Mouse (Mus musculus) ES-E14 (cell line): Measurements from ENCODE around the gene A030005L19Rik. TPM values are rescaled to one million over a fixed set of nuclear protein-coding genes. Genes with fewer than 3 reads are reported as not detected.

Experiments used
- DNase-seq: peaks from one replicate; pipeline ENCODE4 v3.0.0-alpha.2; 2013; ENCODE audit warnings: low read depth, low spot score
- H3K27ac ChIP-seq: 2 replicates; pipeline ENCODE4 v1.5.1; 2012; ENCODE audit warnings: low read depth, mild to moderate bottlenecking, low read length, moderate library complexity, mixed read lengths; ENCODE audit not compliant: poor library complexity, insufficient read depth, severe bottlenecking
- H3K36me3 ChIP-seq: 2 replicates; pipeline ENCODE4 v1.6.1; 2012; ENCODE audit warnings: mild to moderate bottlenecking, low read length, moderate library complexity, mixed read lengths; ENCODE audit not compliant: control insufficient read depth, poor library complexity, insufficient read depth, severe bottlenecking
- H3K4me1 ChIP-seq, 2 experiments: fragments of 150-350 bp in 1 of 2; sonication (generic) in 1 of 2; 2 replicates each; pipeline ENCODE4 v1.6.1; 2012; ENCODE audit warnings: low read length in 2 of 2, mild to moderate bottlenecking in 1 of 2, mixed read lengths in 1 of 2; ENCODE audit not compliant: control insufficient read depth in 2 of 2, insufficient read depth in 2 of 2, poor library complexity in 1 of 2
- H3K4me3 ChIP-seq, 2 experiments: fragments of 150-350 bp in 1 of 2; sonication (generic) in 1 of 2; 2 replicates each; pipeline ENCODE4 v1.5.1; 2012; ENCODE audit warnings: low read length in 2 of 2, low read depth in 1 of 2, mild to moderate bottlenecking in 1 of 2, mixed read lengths in 1 of 2; ENCODE audit not compliant: insufficient read depth in 1 of 2, poor library complexity in 1 of 2, severe bottlenecking in 1 of 2
- H3K9ac ChIP-seq: 2 replicates; pipeline ENCODE4 v1.6.1; 2012; ENCODE audit warnings: low read depth, mild to moderate bottlenecking, low read length, mixed read lengths; ENCODE audit not compliant: poor library complexity, insufficient read depth, severe bottlenecking
- H3K9me3 ChIP-seq: fragments of 150-350 bp; sonication (generic); 2 replicates; pipeline ENCODE4 v1.6.1; 2012; ENCODE audit warnings: low read depth, mild to moderate bottlenecking, low read length; ENCODE audit not compliant: control insufficient read depth, insufficient read depth
- CHD2 ChIP-seq: IDR thresholded peaks from 2 replicates; pipeline ENCODE4 v1.6.1; 2014; ENCODE audit warnings: mild to moderate bottlenecking, low read depth, low read length, inconsistent platforms
- HCFC1 ChIP-seq: IDR thresholded peaks from 2 replicates; pipeline ENCODE4 v1.6.1; 2012; ENCODE audit warnings: low read length, inconsistent platforms, borderline replicate concordance; ENCODE audit not compliant: insufficient read depth
- MAFK ChIP-seq: IDR thresholded peaks from 2 replicates; pipeline ENCODE4 v1.6.1; 2014; ENCODE audit warnings: mild to moderate bottlenecking, low read depth, low read length, inconsistent platforms; ENCODE audit not compliant: insufficient read depth
- ZC3H11A ChIP-seq: IDR thresholded peaks from 2 replicates; pipeline ENCODE4 v1.6.1; 2012; ENCODE audit warnings: low read depth, mild to moderate bottlenecking, inconsistent platforms, low read length, borderline replicate concordance
- ZNF384 ChIP-seq: IDR thresholded peaks from 2 replicates; pipeline ENCODE4 v1.6.1; 2012; ENCODE audit warnings: low read depth, low read length, inconsistent platforms
- in situ Hi-C, 2 experiments: fragments of 600-800 bp; cut with MboI; formaldehyde crosslinking; loops; one replicate each; pipeline ENCODE4 v1.15.1; 2025; ENCODE audit warnings: low sequenced_read_pairs in 2 of 2, inconsistent platforms in 1 of 2; ENCODE audit not compliant: unreplicated experiment in 2 of 2
- total RNA-seq: library from RNA; depleted of rRNA; stranded (reverse); fragments of 300-350 nt; gene quantifications from 2 replicates; pipeline ENCODE4 v1.2.3, GENCODE M21; 2012; rRNA removed

The A030005L19Rik gene
- total RNA-seq: 0.80 and 0.95 TPM in 2 replicates

GRCm38 (mm10) chr1:82913025-82913424, at the start of gene A030005L19Rik:
A030005L19Rik (plus strand) TSS chr1:82913325.
- Histone ChIP-seq H3K4me1 (no peaks in the 10 kb centered on the region), H3K9ac (no peak within 1 kb of the TSS), H3K36me3 (no peaks in the 10 kb centered on the region), H3K27ac (no peak within 1 kb of the TSS), H3K9me3 (no peaks in the 10 kb centered on the region), H3K4me3 (no peak within 1 kb of the TSS)
- in situ Hi-C loops: no loop called here
- no peak for DNase-seq
- TF ChIP-seq HCFC1 (no peak), ZC3H11A (no peak), MAFK (no peak), ZNF384 (no peak), CHD2 (no peak)

- peaks cover 4% of the 10 kb centered on the region for H3K36me3 ChIP-seq
These were observed 42.9 kb upstream of the A030005L19Rik start for GRCm38 (mm10) chr1:82870202-82870601.

GRCm38 (mm10) chr1:82879172-82879571, 34.0 kb upstream of the A030005L19Rik start:
- Histone ChIP-seq H3K4me1 (peaks cover 0 to 2% of the 10 kb centered on the region in 2 experiments; a peak in 1 of 4 replicates), H3K9me3 (no peaks in the 10 kb centered on the region), H3K27ac (no peak overlapping the region), H3K4me3 (no peak overlapping the region), H3K36me3 (peaks cover 12% of the 10 kb centered on the region), H3K9ac (no peak overlapping the region)
- in situ Hi-C loops: no loop called here
- TF ChIP-seq ZNF384 (no peak), MAFK (0 out of 2 replicates have a peak, but pooled peaks have one; percentile 7), HCFC1 (no peak), CHD2 (no peak), ZC3H11A (no peak)
- no peak for DNase-seq

More at GRCm38 (mm10) chr1:82870202-82870601, 42.9 kb upstream of the A030005L19Rik start:
- DNase-seq: no peak
- Histone ChIP-seq H3K9ac (no peak overlapping the region), H3K27ac (no peak overlapping the region), H3K4me3 (no peak overlapping the region), H3K9me3 (no peaks in the 10 kb centered on the region), H3K4me1 (peaks cover 0 to 3% of the 10 kb centered on the region in 2 experiments; a peak in 2 of 4 replicates)
- in situ Hi-C loops: no loop called here
- no peak for TF ChIP-seq ZC3H11A
- no peak for TF ChIP-seq MAFK
- TF ChIP-seq HCFC1: no peak
- no peak for TF ChIP-seq CHD2
- no peak for TF ChIP-seq ZNF384

GRCm38 (mm10) chr1:82880196-82880595, 32.9 kb upstream of the A030005L19Rik start:
- TF ChIP-seq MAFK (no peak), CHD2 (no peak), HCFC1 (no peak), ZNF384 (no peak), ZC3H11A (no peak)
- in situ Hi-C loops: no loop called here
- Histone ChIP-seq H3K9me3 (no peaks in the 10 kb centered on the region), H3K4me1 (peaks cover 0 to under 1% of the 10 kb centered on the region in 2 experiments; a peak in 1 of 4 replicates), H3K36me3 (peaks cover 14% of the 10 kb centered on the region), H3K9ac (no peak overlapping the region), H3K4me3 (no peak overlapping the region), H3K27ac (no peak overlapping the region)
- DNase-seq: no peak
